Mouse (Mus musculus) cerebellum, adult 8-10 months (tissue): ENCODE data around the gene Mgme1.

ENCODE experiments used
- DNase-seq: peaks from one replicate; pipeline ENCODE4 v3.0.0; 2022

Gene Mgme1

DNA sequence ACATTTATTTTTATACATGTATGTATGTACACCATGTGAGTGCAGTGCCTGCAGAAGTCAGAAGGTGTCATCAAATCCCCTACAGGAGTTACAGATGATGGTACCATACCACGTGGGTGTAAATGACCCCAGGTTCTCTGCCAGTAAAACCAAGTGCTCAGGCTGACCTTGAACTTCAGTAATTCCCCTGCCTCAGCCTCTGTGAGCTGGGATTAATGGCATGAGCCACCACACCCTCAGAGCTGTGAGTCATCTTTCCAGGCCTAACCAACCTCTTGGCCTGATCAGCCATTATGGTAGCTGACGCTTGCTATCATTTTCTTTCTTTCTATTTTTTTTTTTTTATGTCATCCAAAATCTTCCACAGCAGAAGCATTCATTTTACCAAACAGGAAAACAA lies 40.9 kb downstream of the Mgme1 start:
- DNase-seq = no peak

GRCm38 (mm10) chr2:144324218-144324617 lies 53.8 kb downstream of the Mgme1 start:
- DNase-seq = no peak

DNA sequence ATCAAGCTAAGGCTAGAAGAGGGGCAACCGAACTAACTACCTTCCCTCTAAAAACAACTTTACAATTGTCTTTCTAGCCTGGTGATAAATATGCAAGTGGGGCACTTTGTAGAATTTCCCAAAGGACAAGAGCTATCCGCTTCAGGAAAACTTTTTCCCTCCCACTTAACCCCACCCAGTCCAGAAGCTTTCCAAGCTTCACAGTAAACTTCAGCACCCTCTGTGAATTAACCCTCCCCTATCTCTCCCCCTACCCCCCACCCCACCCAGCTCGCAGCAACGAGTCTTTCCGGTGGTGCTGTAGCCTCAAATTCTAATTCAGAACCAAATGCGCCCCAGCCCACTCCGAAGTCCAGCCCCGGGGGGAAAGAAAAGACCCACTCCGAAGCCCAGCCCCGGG lies 59.0 kb downstream of the Mgme1 start:
- DNase-seq = no peak

GRCm38 (mm10) chr2:144329937-144330336 lies 59.5 kb downstream of the Mgme1 start:
- DNase-seq = no peak

DNA sequence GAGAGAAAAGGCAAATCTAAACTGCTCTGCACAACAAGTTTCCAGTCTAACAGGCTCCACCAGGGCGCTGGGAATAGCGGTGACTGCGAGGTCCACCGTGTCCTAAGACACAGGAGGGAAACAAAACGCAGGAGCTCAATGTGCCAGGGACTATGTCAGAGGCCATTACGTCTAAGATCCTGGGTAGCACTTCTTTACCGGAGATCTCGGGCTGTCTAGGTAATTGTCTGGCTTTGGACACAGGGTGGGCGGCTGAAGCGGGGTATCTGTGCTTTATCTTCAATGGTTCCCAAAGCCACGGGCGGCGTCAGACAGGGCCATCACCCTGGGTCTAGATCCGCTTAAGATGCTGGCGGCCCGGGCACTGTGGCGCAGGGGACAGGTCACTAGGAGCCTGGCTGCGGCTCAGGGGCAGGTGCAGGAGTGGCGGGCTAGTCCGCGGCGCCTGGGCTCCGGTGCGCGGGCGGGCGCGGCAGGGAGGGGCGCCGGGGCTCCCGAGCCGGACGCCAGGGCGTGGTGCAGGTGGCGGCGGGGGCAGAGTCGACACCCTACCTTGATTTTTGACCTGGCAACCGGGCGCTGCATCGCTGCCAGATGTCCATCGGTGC lies 60.0 kb downstream of the Mgme1 start:
- DNase-seq = no peak
